Mouse (Mus musculus): ENCODE measurements around the gene Mex3b. TPM values are rescaled to one million over a fixed set of nuclear protein-coding genes. Genes with fewer than 3 reads are reported as not detected.

Mex3b gene
- 35.6 and 36.4 TPM in 2 replicates for polyA plus RNA-seq (2015; fragmentation: Nextera tagmentation; extraction: Ambion mirVana)

- ATAC-seq (ENCODE audit: low FRiP score, low read depth): no peak
Measured at GRCm38 (mm10) chr7:82867271-82868121, at the start of gene Mex3b. Gene Mex3b (plus strand): TSS chr7:82867333.

GRCm38 (mm10) chr7:82819541-82819940, 47.6 kb upstream of the Mex3b start:
- Histone ChIP-seq H3K9ac (no peak overlapping the region), H3K4me2 (replicated peaks) (no peak overlapping the region), H3K9me3 (no peaks in the 10 kb centered on the region), H3K27me3 (no peaks in the 10 kb centered on the region), H3K4me3 (no peak overlapping the region), H3K36me3 (no peaks in the 10 kb centered on the region; the same call in 1 of the 2 replicates), H3K4me1 (no peaks in the 10 kb centered on the region), H3K27ac (no peak overlapping the region)
- WGBS: 92% methylated on average over 7 of the region's 7 CpGs
- no peak for ATAC-seq (ENCODE audit: low FRiP score, low read depth)

More at GRCm38 (mm10) chr7:82867271-82868121, at the start of gene Mex3b:
- H3K4me2 ChIP-seq (replicated peaks): peak within 1 kb of the TSS; percentile 90
- WGBS: under 1% methylated on average over 77 of the region's 87 CpGs
- H3K9me3 ChIP-seq: no peaks in the 10 kb centered on the region
- H3K4me3 ChIP-seq: peak within 1 kb of the TSS; percentile 95
- peaks cover 30% of the 10 kb centered on the region for H3K4me1 ChIP-seq
- H3K36me3 ChIP-seq: peaks cover 27% of the 10 kb centered on the region
- no peaks in the 10 kb centered on the region for H3K27me3 ChIP-seq
- H3K9ac ChIP-seq: peak within 1 kb of the TSS; percentile 100
- peak within 1 kb of the TSS; percentile 100 for H3K27ac ChIP-seq

GRCm38 (mm10) chr7:82820661-82821060, 46.5 kb upstream of the Mex3b start:
- no peaks in the 10 kb centered on the region for H3K4me1 ChIP-seq
- H3K27me3 ChIP-seq: no peaks in the 10 kb centered on the region
- 83% methylated on average over 4 of the region's 4 CpGs for WGBS
- H3K4me3 ChIP-seq: no peak overlapping the region
- H3K9me3 ChIP-seq: no peaks in the 10 kb centered on the region
- no peak overlapping the region for H3K4me2 ChIP-seq (replicated peaks)
- no peak for ATAC-seq (ENCODE audit: low FRiP score, low read depth)
- H3K36me3 ChIP-seq: no peaks in the 10 kb centered on the region; the same call in 1 of the 2 replicates
- H3K9ac ChIP-seq: no peak overlapping the region
- no peak overlapping the region for H3K27ac ChIP-seq

- WGBS: 68% methylated on average over 3 of the region's 3 CpGs
- ATAC-seq (ENCODE audit: low FRiP score, low read depth): no peak
Measured at GRCm38 (mm10) chr7:82821501-82821900, 45.6 kb upstream of the Mex3b start.

GRCm38 (mm10) chr7:82822528-82822927, 44.6 kb upstream of the Mex3b start:
- H3K4me3 ChIP-seq: no peak overlapping the region
- no peaks in the 10 kb centered on the region for H3K27me3 ChIP-seq
- H3K4me2 ChIP-seq (replicated peaks): no peak overlapping the region
- H3K4me1 ChIP-seq: no peaks in the 10 kb centered on the region
- no peak for ATAC-seq (ENCODE audit: low FRiP score, low read depth)
- H3K9me3 ChIP-seq: no peaks in the 10 kb centered on the region
- H3K9ac ChIP-seq: no peak overlapping the region
- WGBS: 40% methylated on average over 1 of the region's 1 CpGs
- H3K36me3 ChIP-seq: no peaks in the 10 kb centered on the region
- H3K27ac ChIP-seq: no peak overlapping the region

More at GRCm38 (mm10) chr7:82821501-82821900, 45.6 kb upstream of the Mex3b start:
- Histone ChIP-seq H3K36me3 (no peaks in the 10 kb centered on the region; the same call in 1 of the 2 replicates), H3K27me3 (no peaks in the 10 kb centered on the region), H3K4me3 (no peak overlapping the region), H3K27ac (no peak overlapping the region), H3K9ac (no peak overlapping the region), H3K4me1 (no peaks in the 10 kb centered on the region), H3K9me3 (no peaks in the 10 kb centered on the region), H3K4me2 (replicated peaks) (no peak overlapping the region)

GRCm38 (mm10) chr7:82828193-82828592, 38.9 kb upstream of the Mex3b start:
- no peaks in the 10 kb centered on the region for H3K27me3 ChIP-seq
- H3K4me2 ChIP-seq (replicated peaks): no peak overlapping the region
- no peaks in the 10 kb centered on the region for H3K4me1 ChIP-seq
- H3K9me3 ChIP-seq: no peaks in the 10 kb centered on the region
- H3K36me3 ChIP-seq: no peaks in the 10 kb centered on the region
- no peak overlapping the region for H3K4me3 ChIP-seq
- 57% methylated on average over 2 of the region's 2 CpGs for WGBS
- no peak for ATAC-seq (ENCODE audit: low FRiP score, low read depth)
- H3K27ac ChIP-seq: no peak overlapping the region
- H3K9ac ChIP-seq: no peak overlapping the region

- Histone ChIP-seq H3K27me3 (no peaks in the 10 kb centered on the region), H3K9me3 (no peaks in the 10 kb centered on the region), H3K4me1 (0 out of 2 replicates have a peak, but pooled peaks cover 5% of the 10 kb centered on the region), H3K27ac (no peak overlapping the region), H3K4me2 (replicated peaks) (no peak overlapping the region), H3K9ac (no peak overlapping the region), H3K4me3 (no peak overlapping the region), H3K36me3 (no peaks in the 10 kb centered on the region)
- no peak for ATAC-seq (ENCODE audit: low FRiP score, low read depth)
- 49% methylated on average over 3 of the region's 3 CpGs for WGBS
Measured at GRCm38 (mm10) chr7:82829516-82829915, 37.6 kb upstream of the Mex3b start.

- Histone ChIP-seq H3K27me3 (no peaks in the 10 kb centered on the region), H3K9ac (no peak overlapping the region), H3K9me3 (no peaks in the 10 kb centered on the region), H3K27ac (no peak overlapping the region), H3K4me1 (0 out of 2 replicates have a peak, but pooled peaks cover 13% of the 10 kb centered on the region), H3K4me2 (replicated peaks) (no peak overlapping the region), H3K36me3 (no peaks in the 10 kb centered on the region), H3K4me3 (no peak overlapping the region)
- 84% methylated on average over 4 of the region's 4 CpGs for WGBS
- ATAC-seq (ENCODE audit: low FRiP score, low read depth): no peak
Measured at GRCm38 (mm10) chr7:82834471-82834870, 32.7 kb upstream of the Mex3b start.

- H3K9me3 ChIP-seq: no peaks in the 10 kb centered on the region
- H3K9ac ChIP-seq: no peak overlapping the region
- WGBS: 79% methylated on average over 1 of the region's 1 CpGs
- no peak overlapping the region for H3K4me3 ChIP-seq
- no peak for ATAC-seq (ENCODE audit: low FRiP score, low read depth)
- no peaks in the 10 kb centered on the region for H3K27me3 ChIP-seq
- no peak overlapping the region for H3K4me2 ChIP-seq (replicated peaks)
- H3K4me1 ChIP-seq: peaks cover 29% of the 10 kb centered on the region
- H3K36me3 ChIP-seq: no peaks in the 10 kb centered on the region
- H3K27ac ChIP-seq: no peak overlapping the region
Measured at GRCm38 (mm10) chr7:82838414-82838813, 28.7 kb upstream of the Mex3b start.

GRCm38 (mm10) chr7:82838965-82839675, 28.0 kb upstream of the Mex3b start:
- Histone ChIP-seq H3K9ac (no peak overlapping the region), H3K27ac (peak overlapping the region; percentile 44; the same call in 1 of the 2 replicates), H3K4me1 (peaks cover 25% of the 10 kb centered on the region), H3K4me3 (no peak overlapping the region), H3K4me2 (replicated peaks) (no peak overlapping the region), H3K27me3 (no peaks in the 10 kb centered on the region), H3K9me3 (no peaks in the 10 kb centered on the region), H3K36me3 (no peaks in the 10 kb centered on the region)
- WGBS: 56% methylated on average over 11 of the region's 11 CpGs
- ATAC-seq (ENCODE audit: low FRiP score, low read depth): no peak

GRCm38 (mm10) chr7:82842222-82842920, 24.8 kb upstream of the Mex3b start:
- Histone ChIP-seq H3K27ac (no peak overlapping the region), H3K4me2 (replicated peaks) (no peak overlapping the region), H3K9ac (no peak overlapping the region), H3K36me3 (no peaks in the 10 kb centered on the region), H3K4me3 (no peak overlapping the region), H3K9me3 (no peaks in the 10 kb centered on the region), H3K4me1 (peaks cover 24% of the 10 kb centered on the region), H3K27me3 (no peaks in the 10 kb centered on the region)
- 56% methylated on average over 10 of the region's 10 CpGs for WGBS
- ATAC-seq (ENCODE audit: low FRiP score, low read depth): no peak

- Histone ChIP-seq H3K4me1 (peaks cover 23% of the 10 kb centered on the region), H3K36me3 (no peaks in the 10 kb centered on the region), H3K27me3 (no peaks in the 10 kb centered on the region), H3K4me3 (no peak overlapping the region), H3K4me2 (replicated peaks) (no peak overlapping the region), H3K27ac (no peak overlapping the region), H3K9ac (no peak overlapping the region), H3K9me3 (no peaks in the 10 kb centered on the region)
- ATAC-seq (ENCODE audit: low FRiP score, low read depth): no peak
- WGBS: 94% methylated on average over 3 of the region's 3 CpGs
Measured at GRCm38 (mm10) chr7:82850756-82851155, 16.4 kb upstream of the Mex3b start.

All from limb, embryonic 13.5 days (tissue).